Mouse (Mus musculus): ENCODE data around the gene Fry. TPM values are rescaled to one million over a fixed set of nuclear protein-coding genes. Genes with fewer than 3 reads are reported as not detected.

The Fry gene
- polyA plus RNA-seq, 1 experiment from 2014 or later = 12.4 TPM

DNA sequence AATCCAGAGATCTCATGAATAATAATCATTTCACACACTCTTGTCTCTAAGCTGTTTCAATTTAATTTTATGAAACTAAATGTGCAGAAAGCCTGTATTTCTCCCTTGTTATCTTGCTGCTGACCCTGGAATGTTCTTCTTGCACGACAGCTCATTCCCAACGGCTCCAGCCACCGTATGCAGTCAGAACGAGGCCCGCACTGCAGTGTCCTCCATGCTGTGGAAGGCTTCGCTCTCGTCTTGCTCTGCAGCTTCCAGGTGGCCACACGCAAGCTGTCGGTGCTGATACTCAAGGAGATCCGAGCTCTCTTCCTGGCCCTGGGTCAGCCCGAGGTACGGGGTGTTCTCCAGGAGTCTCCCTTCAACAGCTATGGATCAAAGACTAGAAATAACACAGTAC, 270.2 kb downstream of the Fry start:
- no peaks in the 10 kb centered on the region for H3K36me3 ChIP-seq (ENCODE audit: inconsistent target)
- no peaks in the 10 kb centered on the region for H3K79me2 ChIP-seq (ENCODE audit: inconsistent target)
- H3K27ac ChIP-seq = no peak overlapping the region
- 97% methylated on average over 12 of the region's 12 CpGs for WGBS (ENCODE audit: missing documents)
- no peak overlapping the region for H3K4me3 ChIP-seq (ENCODE audit: inconsistent target)

DNA sequence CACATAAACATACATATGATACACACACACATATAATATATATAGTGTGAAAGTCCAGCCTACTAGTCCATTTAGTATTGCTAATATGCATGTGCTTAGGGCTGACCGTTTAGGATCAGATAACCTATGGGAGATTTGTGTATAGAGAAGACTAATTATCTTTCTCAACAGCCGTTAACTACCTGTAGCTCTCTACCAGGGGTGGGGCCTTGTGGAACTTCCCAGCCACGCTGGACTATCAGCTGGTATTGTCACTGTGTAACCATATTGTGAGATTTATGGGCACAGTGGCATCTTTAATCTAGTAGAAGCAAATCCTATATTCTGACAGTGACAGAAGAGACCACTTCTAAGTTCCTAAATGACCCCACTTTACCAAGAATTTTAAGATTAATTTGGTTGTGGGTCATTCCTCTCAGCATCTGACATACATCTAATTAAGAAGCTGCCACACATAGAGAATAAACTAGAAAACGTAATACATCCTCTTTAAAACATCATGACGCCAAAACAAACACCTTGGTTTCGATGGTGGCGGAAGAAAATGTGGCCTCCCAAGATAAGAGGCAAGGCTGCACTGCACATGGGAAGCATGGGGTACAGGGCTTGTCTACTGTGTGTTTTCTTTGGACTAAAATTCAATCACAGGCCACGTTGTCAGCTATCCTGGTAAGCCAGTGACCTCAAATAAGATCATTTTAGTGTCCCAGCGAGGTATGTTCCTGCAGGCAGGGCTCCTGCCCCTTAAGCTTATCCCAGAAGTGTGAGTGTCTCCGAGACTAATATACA, 271.3 kb downstream of the Fry start:
- H3K36me3 ChIP-seq (ENCODE audit: inconsistent target) = 0 out of 2 replicates have a peak, but pooled peaks cover 3% of the 10 kb centered on the region
- no peaks in the 10 kb centered on the region for H3K79me2 ChIP-seq (ENCODE audit: inconsistent target)
- WGBS (ENCODE audit: missing documents) = 82% methylated on average over 10 of the region's 10 CpGs
- H3K4me3 ChIP-seq (ENCODE audit: inconsistent target) = no peak overlapping the region
- H3K27ac ChIP-seq = no peak overlapping the region

DNA sequence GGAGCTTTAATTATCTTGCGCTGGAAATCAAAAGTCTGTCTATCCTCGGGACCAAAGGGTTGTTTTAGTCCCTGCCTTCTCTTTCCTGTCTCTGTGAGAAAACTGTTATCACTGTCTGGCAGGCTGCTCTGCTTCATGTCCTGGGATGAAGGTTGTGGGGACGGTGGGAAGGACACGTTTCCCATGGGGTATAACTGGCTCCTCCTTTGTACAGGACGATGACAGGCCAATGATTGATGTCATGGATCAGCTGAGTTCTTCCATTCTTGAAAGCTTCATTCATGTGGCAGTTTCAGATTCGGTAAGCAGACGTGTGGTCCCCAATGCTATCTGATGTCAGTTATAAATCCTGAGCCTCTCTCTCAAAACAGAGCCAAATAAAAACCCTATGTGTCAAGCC, 272.0 kb downstream of the Fry start:
- WGBS (ENCODE audit: missing documents) = 71% methylated on average over 7 of the region's 7 CpGs
- H3K27ac ChIP-seq = no peak overlapping the region
- no peaks in the 10 kb centered on the region for H3K79me2 ChIP-seq (ENCODE audit: inconsistent target)
- H3K36me3 ChIP-seq (ENCODE audit: inconsistent target) = 0 out of 2 replicates have a peak, but pooled peaks cover 3% of the 10 kb centered on the region
- no peak overlapping the region for H3K4me3 ChIP-seq (ENCODE audit: inconsistent target)

DNA sequence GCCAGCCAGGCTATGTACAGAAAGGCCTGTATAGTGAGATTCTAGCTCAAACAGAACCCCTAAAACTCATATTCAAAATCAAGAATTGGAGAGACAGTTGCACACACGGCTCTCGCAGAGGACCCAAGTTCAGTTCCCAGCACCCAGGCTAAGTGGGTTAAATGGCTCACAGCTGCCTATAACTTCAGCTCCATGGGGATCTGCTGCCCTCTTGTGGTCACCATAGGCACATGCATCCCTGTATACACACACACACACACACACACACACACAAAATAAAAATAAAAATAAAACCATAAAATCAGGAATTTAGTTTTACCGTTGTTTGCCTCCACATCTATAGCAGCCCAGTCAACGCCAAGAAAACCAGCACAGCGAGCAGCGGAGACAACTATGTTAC, 276.2 kb downstream of the Fry start:
- no peak overlapping the region for H3K27ac ChIP-seq
- H3K79me2 ChIP-seq (ENCODE audit: inconsistent target) = no peaks in the 10 kb centered on the region
- WGBS (ENCODE audit: missing documents) = 97% methylated on average over 6 of the region's 6 CpGs
- H3K36me3 ChIP-seq (ENCODE audit: inconsistent target) = 0 out of 2 replicates have a peak, but pooled peaks cover 3% of the 10 kb centered on the region
- H3K4me3 ChIP-seq (ENCODE audit: inconsistent target) = no peak overlapping the region

DNA sequence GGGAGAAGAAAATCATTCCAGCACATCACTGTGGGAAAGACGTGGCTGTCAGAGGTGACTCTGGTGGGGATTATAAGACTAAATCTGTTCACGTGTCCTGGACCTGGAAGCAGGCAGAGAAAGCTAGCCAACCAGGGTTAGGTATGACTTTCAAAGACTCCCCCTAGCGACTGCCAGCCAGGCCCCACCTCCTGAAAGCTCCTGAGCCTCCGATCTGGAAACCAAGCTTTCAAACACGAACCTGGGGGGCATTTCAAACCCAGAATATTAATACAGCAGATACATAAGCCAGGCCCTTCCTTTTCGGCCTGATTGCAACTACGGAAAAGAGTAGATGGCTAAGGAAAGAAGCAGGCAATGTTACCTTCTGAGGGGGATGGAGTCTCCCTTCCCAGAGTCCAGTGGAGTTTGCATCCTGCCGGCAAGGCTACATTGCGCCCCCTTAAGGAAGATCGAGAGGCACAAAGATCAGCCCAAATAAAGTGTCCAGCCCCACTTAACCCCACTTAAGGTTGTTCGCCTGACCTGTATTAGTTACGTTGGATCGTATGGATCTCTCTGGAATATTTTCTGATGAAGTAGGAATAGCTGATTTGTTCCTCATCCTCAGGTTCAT, 284.5 kb downstream of the Fry start:
- no peak overlapping the region for H3K4me3 ChIP-seq (ENCODE audit: inconsistent target)
- H3K79me2 ChIP-seq (ENCODE audit: inconsistent target) = no peaks in the 10 kb centered on the region
- H3K36me3 ChIP-seq (ENCODE audit: inconsistent target) = peaks cover 22% of the 10 kb centered on the region; the same call in 1 of the 2 replicates
- WGBS (ENCODE audit: missing documents) = 90% methylated on average over 13 of the region's 13 CpGs
- H3K27ac ChIP-seq = no peak overlapping the region

DNA sequence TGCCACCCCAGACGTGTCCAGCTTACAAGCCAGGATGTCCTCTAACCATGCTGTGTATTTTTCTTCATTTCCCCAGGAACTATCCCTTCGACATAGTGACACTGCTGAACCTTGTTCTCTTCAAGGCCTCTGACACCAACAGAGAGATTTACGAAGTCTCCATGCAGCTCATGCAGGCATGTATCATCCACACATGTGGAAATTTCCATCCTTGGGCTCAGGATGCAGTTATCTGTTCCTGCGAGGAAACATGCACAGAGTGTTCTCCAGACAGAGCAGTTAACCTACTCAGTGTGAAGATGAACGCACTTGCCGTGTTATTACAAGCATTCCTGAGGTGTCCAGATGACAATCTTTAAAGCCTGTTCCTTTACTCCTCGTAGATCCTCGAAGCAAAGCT, 286.4 kb downstream of the Fry start:
- Histone ChIP-seq H3K4me3 (ENCODE audit: inconsistent target) (no peak overlapping the region), H3K36me3 (ENCODE audit: inconsistent target) (peaks cover 22% of the 10 kb centered on the region; the same call in 1 of the 2 replicates), H3K27ac (no peak overlapping the region), H3K79me2 (ENCODE audit: inconsistent target) (no peaks in the 10 kb centered on the region)
- 95% methylated on average over 8 of the region's 8 CpGs for WGBS (ENCODE audit: missing documents)

DNA sequence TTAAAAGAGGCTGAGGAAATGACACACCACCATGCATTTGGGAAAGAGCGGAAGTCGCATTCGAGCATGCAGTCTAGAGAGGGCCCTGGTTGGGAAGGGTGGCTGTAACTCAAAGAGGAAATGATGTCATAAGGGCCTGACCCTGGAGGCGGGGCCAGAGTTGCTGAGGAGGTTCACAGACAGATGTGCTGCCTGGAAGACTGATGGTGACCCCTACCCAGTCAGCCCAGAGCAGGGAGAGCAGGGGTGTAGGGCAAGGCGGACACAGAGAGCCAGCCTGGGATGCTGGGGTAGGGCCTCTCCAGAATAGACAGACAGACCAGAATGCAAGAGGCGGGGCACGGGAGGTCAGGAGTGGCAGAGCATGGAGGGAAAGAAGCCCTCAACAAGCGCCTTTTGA, 290.5 kb downstream of the Fry start:
- H3K4me3 ChIP-seq (ENCODE audit: inconsistent target) = no peak overlapping the region
- peaks cover 3% of the 10 kb centered on the region; the same call in 1 of the 2 replicates for H3K36me3 ChIP-seq (ENCODE audit: inconsistent target)
- WGBS (ENCODE audit: missing documents) = 83% methylated on average over 8 of the region's 8 CpGs
- H3K27ac ChIP-seq = no peak overlapping the region
- no peaks in the 10 kb centered on the region for H3K79me2 ChIP-seq (ENCODE audit: inconsistent target)

DNA sequence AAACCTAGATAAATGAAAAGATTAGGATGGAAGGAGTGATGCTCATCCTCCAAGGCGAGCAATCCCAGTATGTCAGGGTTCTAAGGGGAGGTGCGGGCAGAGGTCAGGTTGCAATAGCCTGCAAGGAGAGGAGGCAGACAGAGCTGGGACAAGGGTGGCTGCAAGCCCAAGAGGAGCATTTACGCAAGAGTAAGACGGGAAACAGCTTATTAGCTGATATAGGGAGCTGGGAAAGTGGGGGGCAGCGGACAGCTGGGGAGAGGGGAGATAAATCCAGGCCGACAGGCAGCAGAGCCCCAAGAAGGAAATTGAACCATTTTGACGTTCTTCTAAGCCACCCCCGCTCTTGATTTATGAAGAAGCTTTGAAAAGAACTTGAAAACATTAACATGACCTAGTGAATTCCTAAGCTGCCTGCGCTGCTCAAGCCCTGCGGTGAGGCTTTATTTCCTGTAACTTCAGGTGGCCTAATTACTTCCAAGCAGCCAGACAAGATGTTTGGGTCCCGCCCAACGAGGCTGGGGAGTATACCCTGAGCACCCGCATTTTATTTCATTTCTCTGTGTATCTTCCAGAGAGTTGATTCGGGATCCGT, 291.1 kb downstream of the Fry start:
- H3K79me2 ChIP-seq (ENCODE audit: inconsistent target) = no peaks in the 10 kb centered on the region
- H3K4me3 ChIP-seq (ENCODE audit: inconsistent target) = no peak overlapping the region
- 43% methylated on average over 15 of the region's 15 CpGs for WGBS (ENCODE audit: missing documents)
- no peak overlapping the region for H3K27ac ChIP-seq
- H3K36me3 ChIP-seq (ENCODE audit: inconsistent target) = peaks cover 8% of the 10 kb centered on the region

DNA sequence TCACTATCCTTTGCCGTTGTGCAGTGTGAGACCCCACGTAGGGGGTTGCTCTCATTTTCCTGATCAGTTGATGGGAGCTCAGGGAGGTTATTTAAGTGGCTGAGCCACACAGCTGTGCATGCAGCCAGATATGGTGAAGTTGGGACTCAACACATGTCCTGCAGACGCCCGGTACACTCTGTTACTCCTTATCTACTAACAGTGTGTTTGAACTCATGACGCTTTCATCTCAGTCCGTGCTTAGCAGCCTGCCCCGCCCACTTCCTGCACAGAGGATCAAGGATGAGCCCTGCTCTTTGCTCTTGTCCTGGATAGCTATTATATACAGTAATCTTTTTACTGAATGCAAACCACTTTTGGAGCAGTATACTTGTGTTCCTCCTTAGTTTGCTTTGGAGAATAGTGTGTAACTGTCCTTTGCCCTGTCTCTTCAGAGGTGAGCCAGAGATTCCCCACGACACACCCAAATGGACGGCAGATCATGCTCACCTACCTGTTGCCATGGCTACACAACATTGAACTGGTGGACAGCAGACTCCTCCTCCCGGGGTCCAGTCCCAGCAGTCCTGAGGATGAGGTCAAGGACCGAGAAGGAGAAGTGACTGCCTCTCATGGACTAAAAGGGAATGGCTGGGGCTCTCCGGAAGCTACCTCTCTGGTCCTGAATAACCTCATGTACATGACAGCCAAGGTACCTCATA, 294.5 kb downstream of the Fry start:
- no peak overlapping the region for H3K27ac ChIP-seq
- peaks cover 14% of the 10 kb centered on the region for H3K36me3 ChIP-seq (ENCODE audit: inconsistent target)
- WGBS (ENCODE audit: missing documents) = 97% methylated on average over 12 of the region's 12 CpGs

DNA sequence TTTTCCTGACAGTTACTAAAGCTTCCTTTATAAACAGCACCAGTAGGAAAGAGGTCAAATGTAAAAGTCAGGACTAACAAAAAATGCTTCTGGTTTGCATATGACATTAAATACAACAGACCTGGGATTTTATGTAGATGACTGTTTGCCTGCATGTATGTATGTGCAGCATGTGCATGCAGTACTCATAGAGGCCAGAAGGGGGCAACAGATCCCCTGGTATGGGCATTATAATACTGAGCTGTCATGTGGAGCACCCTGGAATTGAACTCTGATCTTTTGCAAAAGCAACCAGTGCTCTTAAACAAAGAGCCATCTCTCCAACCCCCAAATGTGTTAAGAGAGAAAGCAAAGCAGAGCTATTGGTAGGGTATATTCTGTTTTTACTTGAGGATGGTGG, 296.4 kb downstream of the Fry start:
- Histone ChIP-seq H3K27ac (no peak overlapping the region), H3K79me2 (ENCODE audit: inconsistent target) (no peaks in the 10 kb centered on the region), H3K36me3 (ENCODE audit: inconsistent target) (peaks cover 14% of the 10 kb centered on the region), H3K4me3 (ENCODE audit: inconsistent target) (no peak overlapping the region)

More for the DNA sequence above, 294.5 kb downstream of the Fry start:
- Histone ChIP-seq H3K4me3 (ENCODE audit: inconsistent target) (no peak overlapping the region), H3K79me2 (ENCODE audit: inconsistent target) (no peaks in the 10 kb centered on the region)

DNA sequence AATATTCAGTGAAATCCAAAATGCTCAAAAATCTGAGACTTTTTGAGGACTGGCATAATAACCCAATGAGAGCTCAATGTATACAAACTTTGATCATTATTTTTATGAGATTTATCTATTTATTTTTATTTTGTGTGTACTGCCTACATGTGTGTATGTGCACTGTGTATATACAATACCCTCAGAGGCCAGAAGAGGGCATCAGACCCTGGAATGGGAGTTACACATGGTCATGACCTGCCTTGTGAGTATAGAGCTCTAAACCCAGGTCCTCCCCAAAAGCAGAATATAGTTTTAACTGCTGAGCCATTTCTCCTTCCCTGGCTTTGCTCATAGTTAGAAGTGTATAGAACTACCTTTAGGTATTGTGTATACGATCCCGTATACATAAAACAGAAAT, 298.8 kb downstream of the Fry start:
- WGBS (ENCODE audit: missing documents) = 94% methylated on average over 2 of the region's 2 CpGs
- Histone ChIP-seq H3K4me3 (ENCODE audit: inconsistent target) (no peak overlapping the region), H3K27ac (no peak overlapping the region), H3K79me2 (ENCODE audit: inconsistent target) (no peaks in the 10 kb centered on the region), H3K36me3 (ENCODE audit: inconsistent target) (peaks cover 14% of the 10 kb centered on the region)

DNA sequence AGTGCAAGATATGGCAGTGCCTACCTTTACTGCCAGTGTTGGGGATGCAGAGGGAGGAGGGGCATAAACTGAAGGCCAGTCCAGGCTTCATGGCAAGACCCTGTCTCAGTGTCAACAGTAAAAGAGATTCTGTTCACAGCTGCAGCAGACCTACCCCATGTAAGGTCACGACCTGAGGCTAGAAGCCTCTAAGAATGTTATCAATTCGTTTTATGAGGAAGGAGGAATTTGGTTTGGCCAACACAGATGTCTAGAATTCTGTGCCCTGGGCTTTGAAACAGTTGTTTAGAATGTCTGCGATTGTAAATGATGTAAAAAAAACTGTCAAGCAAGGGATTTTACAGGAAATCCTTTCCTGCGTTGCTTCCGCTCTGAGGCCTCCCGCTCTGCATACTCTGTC, 299.6 kb downstream of the Fry start:
- peaks cover 14% of the 10 kb centered on the region for H3K36me3 ChIP-seq (ENCODE audit: inconsistent target)
- 85% methylated on average over 6 of the region's 6 CpGs for WGBS (ENCODE audit: missing documents)
- H3K79me2 ChIP-seq (ENCODE audit: inconsistent target) = no peaks in the 10 kb centered on the region
- H3K4me3 ChIP-seq (ENCODE audit: inconsistent target) = no peak overlapping the region
- no peak overlapping the region for H3K27ac ChIP-seq

DNA sequence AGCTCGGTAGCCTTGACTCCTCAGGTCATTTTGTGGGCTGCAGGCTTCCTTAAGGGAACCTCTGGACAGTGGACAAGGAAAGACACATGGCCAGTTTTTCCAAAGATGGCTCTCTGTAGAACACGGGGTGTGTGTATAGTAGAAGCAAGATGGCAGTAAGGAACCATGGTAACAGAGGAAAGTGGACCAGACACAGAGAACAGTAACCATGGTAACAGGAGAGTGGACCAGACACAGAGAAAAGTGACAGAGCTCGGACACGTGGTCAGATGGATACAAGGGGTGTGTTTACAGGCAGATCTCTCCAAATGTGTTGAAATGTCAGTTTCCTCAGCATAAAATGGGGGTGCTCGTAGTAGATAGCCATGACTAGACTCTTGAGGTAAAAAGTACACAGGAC, 306.6 kb downstream of the Fry start:
- Histone ChIP-seq H3K79me2 (ENCODE audit: inconsistent target) (no peaks in the 10 kb centered on the region), H3K27ac (no peak overlapping the region), H3K36me3 (ENCODE audit: inconsistent target) (no peaks in the 10 kb centered on the region; the same call in 1 of the 2 replicates), H3K4me3 (ENCODE audit: inconsistent target) (no peak overlapping the region)
- 85% methylated on average over 5 of the region's 5 CpGs for WGBS (ENCODE audit: missing documents)

DNA sequence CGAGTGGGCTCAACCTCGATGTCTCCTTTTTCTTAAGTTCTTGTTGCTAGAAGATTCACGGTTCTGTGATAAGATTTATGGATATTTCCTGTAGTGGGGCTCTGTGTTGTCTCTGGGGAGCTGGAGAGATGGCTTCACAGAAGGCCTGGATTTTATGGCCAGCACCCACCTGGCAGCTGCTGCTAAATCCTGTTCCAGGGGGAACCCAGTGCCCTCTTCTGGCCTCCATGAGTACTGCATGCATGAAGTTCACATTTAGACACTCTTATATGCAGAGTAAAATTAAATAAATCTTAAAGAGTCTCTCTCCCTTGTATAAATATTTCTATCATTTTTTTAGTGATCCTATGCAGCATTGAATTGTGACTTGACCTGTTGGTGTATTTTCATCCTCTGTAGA, 308.1 kb downstream of the Fry start:
- no peak overlapping the region for H3K27ac ChIP-seq
- H3K36me3 ChIP-seq (ENCODE audit: inconsistent target) = peaks cover under 1% of the 10 kb centered on the region; the same call in 1 of the 2 replicates
- no peak overlapping the region for H3K4me3 ChIP-seq (ENCODE audit: inconsistent target)
- WGBS (ENCODE audit: missing documents) = 98% methylated on average over 3 of the region's 3 CpGs
- H3K79me2 ChIP-seq (ENCODE audit: inconsistent target) = no peaks in the 10 kb centered on the region

Data from macrophage (primary cell).